Mouse (Mus musculus): ENCODE measurements around the gene Prl7c1. TPM values are rescaled to one million over a fixed set of nuclear protein-coding genes. Genes with fewer than 3 reads are reported as not detected.
"Not testable (repeated sequence)": the region's sequence is repeated elsewhere in the genome, so short reads cannot be mapped to it uniquely, and the experiment has no call there.

The Prl7c1 gene
- total RNA-seq (2015; ENCODE audit: low replicate concordance) (not detected in 2 replicates), total RNA-seq (2017; ENCODE audit: low replicate concordance) (not detected in 2 replicates)

GRCm38 (mm10) chr13:27780704-27781103, at the start of gene Prl7c1:
Gene Prl7c1 (minus strand): TSS chr13:27780804.
- not testable (repeated sequence) for ATAC-seq (replicated peaks; ENCODE audit: low FRiP score, poor library complexity, severe bottlenecking)

- no peak for ATAC-seq (replicated peaks; ENCODE audit: low FRiP score, poor library complexity, severe bottlenecking)
Measured at GRCm38 (mm10) chr13:27802765-27803164, 22.2 kb upstream of the Prl7c1 start.

GRCm38 (mm10) chr13:27801354-27801753, 20.8 kb upstream of the Prl7c1 start, which contains the start of gene Prl2a1:
Gene Prl2a1 (plus strand): TSS chr13:27801654.
- ATAC-seq (replicated peaks; ENCODE audit: low FRiP score, poor library complexity, severe bottlenecking): no peak

GRCm38 (mm10) chr13:27799303-27799702, 18.7 kb upstream of the Prl7c1 start:
- ATAC-seq (replicated peaks; ENCODE audit: low FRiP score, poor library complexity, severe bottlenecking): no peak

- ATAC-seq (replicated peaks; ENCODE audit: low FRiP score, poor library complexity, severe bottlenecking): no peak
Measured at GRCm38 (mm10) chr13:27734512-27735186, 46.0 kb downstream of the Prl7c1 start.

- not testable (repeated sequence) for ATAC-seq (replicated peaks; ENCODE audit: low FRiP score, poor library complexity, severe bottlenecking)
Measured at GRCm38 (mm10) chr13:27730286-27730959, 50.2 kb downstream of the Prl7c1 start.

- ATAC-seq (replicated peaks; ENCODE audit: low FRiP score, poor library complexity, severe bottlenecking): not testable (repeated sequence)
Measured at GRCm38 (mm10) chr13:27725057-27725456, 55.5 kb downstream of the Prl7c1 start.

Other genes starting within 250 kb of the Prl7c1 start
- not detected in 2 replicates for gene Prl8a9, start 216.2 kb downstream of the Prl7c1 start, total RNA-seq (2015; ENCODE audit: low replicate concordance)
- not detected in 2 replicates for gene Prl8a9, start 216.2 kb downstream of the Prl7c1 start, total RNA-seq (2017; ENCODE audit: low replicate concordance)
- not detected in 2 replicates for gene Prl8a1, start 198.6 kb downstream of the Prl7c1 start, total RNA-seq (2015; ENCODE audit: low replicate concordance)
- not detected in 2 replicates for gene Prl8a1, start 198.6 kb downstream of the Prl7c1 start, total RNA-seq (2017; ENCODE audit: low replicate concordance)
- not detected in 2 replicates for gene Prl7b1, start 170.2 kb downstream of the Prl7c1 start, total RNA-seq (2015; ENCODE audit: low replicate concordance)
- not detected in 2 replicates for gene Prl7b1, start 170.2 kb downstream of the Prl7c1 start, total RNA-seq (2017; ENCODE audit: low replicate concordance)
- not detected in 2 replicates for gene Prl7a1, start 138.3 kb downstream of the Prl7c1 start, total RNA-seq (2015; ENCODE audit: low replicate concordance)
- gene Prl7a1, start 138.3 kb downstream of the Prl7c1 start, total RNA-seq (2017; ENCODE audit: low replicate concordance): not detected in 2 replicates
- not detected in 2 replicates for gene Prl7a2, start 112.8 kb downstream of the Prl7c1 start, total RNA-seq (2015; ENCODE audit: low replicate concordance)
- gene Prl7a2, start 112.8 kb downstream of the Prl7c1 start, total RNA-seq (2017; ENCODE audit: low replicate concordance): not detected in 2 replicates
- gene Prl7d1, start 64.1 kb downstream of the Prl7c1 start, total RNA-seq (2015; ENCODE audit: low replicate concordance): not detected in 2 replicates
- not detected in 2 replicates for gene Prl7d1, start 64.1 kb downstream of the Prl7c1 start, total RNA-seq (2017; ENCODE audit: low replicate concordance)
- not detected in 2 replicates for gene Prl2a1, start 20.9 kb upstream of the Prl7c1 start, total RNA-seq (2015; ENCODE audit: low replicate concordance)
- gene Prl2a1, start 20.9 kb upstream of the Prl7c1 start, total RNA-seq (2017; ENCODE audit: low replicate concordance): not detected in 2 replicates
- not detected in 2 replicates for gene Prl2c1, start 68.5 kb upstream of the Prl7c1 start, total RNA-seq (2015; ENCODE audit: low replicate concordance)
- not detected in 2 replicates for gene Prl2c1, start 68.5 kb upstream of the Prl7c1 start, total RNA-seq (2017; ENCODE audit: low replicate concordance)
- not detected in 2 replicates for gene Prl4a1, start 235.4 kb upstream of the Prl7c1 start, total RNA-seq (2015; ENCODE audit: low replicate concordance)
- not detected in 2 replicates for gene Prl4a1, start 235.4 kb upstream of the Prl7c1 start, total RNA-seq (2017; ENCODE audit: low replicate concordance)

Measured in erythroid progenitor cell, adult 5-6 weeks (primary cell).